Mouse (Mus musculus) ES-E14 (cell line): ENCODE data around the gene Csrp3.

ENCODE experiments used
- CHD2 ChIP-seq: IDR thresholded peaks from 2 replicates; pipeline ENCODE4 v1.6.1; 2014; ENCODE audit warnings: mild to moderate bottlenecking, low read depth, low read length, inconsistent platforms
- HCFC1 ChIP-seq: IDR thresholded peaks from 2 replicates; pipeline ENCODE4 v1.6.1; 2012; ENCODE audit warnings: low read length, inconsistent platforms, borderline replicate concordance; ENCODE audit not compliant: insufficient read depth
- MAFK ChIP-seq: IDR thresholded peaks from 2 replicates; pipeline ENCODE4 v1.6.1; 2014; ENCODE audit warnings: mild to moderate bottlenecking, low read depth, low read length, inconsistent platforms; ENCODE audit not compliant: insufficient read depth
- ZC3H11A ChIP-seq: IDR thresholded peaks from 2 replicates; pipeline ENCODE4 v1.6.1; 2012; ENCODE audit warnings: low read depth, mild to moderate bottlenecking, inconsistent platforms, low read length, borderline replicate concordance
- ZNF384 ChIP-seq: IDR thresholded peaks from 2 replicates; pipeline ENCODE4 v1.6.1; 2012; ENCODE audit warnings: low read depth, low read length, inconsistent platforms

- TF ChIP-seq ZC3H11A (no peak), MAFK (no peak), HCFC1 (no peak), ZNF384 (no peak), CHD2 (no peak)
Measured at GRCm38 (mm10) chr7:48887973-48888372, 40.1 kb upstream of the Csrp3 start.
